Mouse (Mus musculus) hindbrain, embryonic 14.5 days (tissue): Measurements from ENCODE around the gene Ipo8. TPM values are rescaled to one million over a fixed set of nuclear protein-coding genes. Genes with fewer than 3 reads are reported as not detected.

Experiments used
- ATAC-seq: fragments of 200-750 bp; cut with Nextera tagmentation; 2 replicates; pipeline ENCODE4 v1.8.0; 2017; ENCODE audit warnings: moderate number of reproducible peaks, mild to moderate bottlenecking, moderate TSS enrichment, moderate library complexity; ENCODE audit not compliant: low FRiP score
- DNase-seq: peaks from one replicate; pipeline ENCODE4 v3.0.0-alpha.2; 2015; ENCODE audit warnings: low spot score
- H3K27ac ChIP-seq: fragments of 300-500 bp; sonication (generic); 2 replicates; pipeline ENCODE4 v1.5.1; 2014; ENCODE audit warnings: mild to moderate bottlenecking, moderate library complexity
- H3K27me3 ChIP-seq: fragments of 300-500 bp; sonication (generic); 2 replicates; pipeline ENCODE4 v1.6.1; 2014; ENCODE audit warnings: mild to moderate bottlenecking, low read length, mixed read lengths; ENCODE audit not compliant: control insufficient read depth, insufficient read depth
- H3K36me3 ChIP-seq: fragments of 300-500 bp; sonication (generic); replicated peaks from 2 replicates; pipeline ENCODE4 v1.6.1; 2014; ENCODE audit not compliant: control insufficient read depth, insufficient read depth
- H3K4me1 ChIP-seq: fragments of 300-500 bp; sonication (generic); replicated peaks from 2 replicates; pipeline ENCODE4 v1.6.1; 2014; ENCODE audit warnings: antibody characterized with exemption, low read length, mixed read lengths; ENCODE audit not compliant: control insufficient read depth, insufficient read depth
- H3K4me2 ChIP-seq: fragments of 300-500 bp; sonication (generic); replicated peaks from 2 replicates; pipeline ENCODE4 v1.6.1; 2014; ENCODE audit warnings: mild to moderate bottlenecking, moderate library complexity
- H3K4me3 ChIP-seq: fragments of 300-500 bp; sonication (generic); replicated peaks from 2 replicates; pipeline ENCODE4 v1.5.1; 2014; ENCODE audit warnings: mild to moderate bottlenecking, low read length
- H3K9ac ChIP-seq: fragments of 300-500 bp; sonication (generic); 2 replicates; pipeline ENCODE4 v1.6.1; 2014
- H3K9me3 ChIP-seq: fragments of 300-500 bp; sonication (generic); 2 replicates; pipeline ENCODE4 v1.6.1; 2016; ENCODE audit warnings: low read length; ENCODE audit not compliant: control insufficient read depth
- WGBS: fragments of 180-500 bp; shearing (Covaris S2); extraction: QIAGEN DNeasy Blood & Tissue Kit; methylation state at CpG from one replicate; pipeline ENCODE4 v1.1.7; 2014; 5-methylcytosine and 5-hydroxymethylcytosine counted together
- polyA plus RNA-seq: library from polyadenylated mRNA; unstranded; fragments of >200 nt; fragmentation: Nextera tagmentation; extraction: Ambion mirVana; gene quantifications from 2 replicates; pipeline ENCODE4 v1.2.1, GENCODE M21; 2014

Gene Ipo8
- polyA plus RNA-seq, 1 experiment from 2014 or later: 15.5 TPM

- Histone ChIP-seq H3K4me3 (no peak overlapping the region), H3K4me2 (no peak overlapping the region), H3K9me3 (no peaks in the 10 kb centered on the region), H3K4me1 (no peaks in the 10 kb centered on the region), H3K27me3 (no peaks in the 10 kb centered on the region), H3K27ac (no peak overlapping the region), H3K9ac (no peak overlapping the region), H3K36me3 (peaks cover 83% of the 10 kb centered on the region)
- no peak for ATAC-seq
- 90% methylated on average over 5 of the region's 5 CpGs for WGBS
- no peak for DNase-seq
Observed at GRCm38 (mm10) chr6:148816751-148817150, 14.5 kb downstream of the Ipo8 start.

GRCm38 (mm10) chr6:148811117-148811516 lies 20.1 kb downstream of the Ipo8 start:
- WGBS: 89% methylated on average over 2 of the region's 2 CpGs
- no peaks in the 10 kb centered on the region for H3K4me1 ChIP-seq
- no peak overlapping the region for H3K27ac ChIP-seq
- no peak overlapping the region for H3K4me2 ChIP-seq
- no peaks in the 10 kb centered on the region for H3K27me3 ChIP-seq
- no peak overlapping the region for H3K9ac ChIP-seq
- H3K4me3 ChIP-seq: no peak overlapping the region
- peaks cover 82% of the 10 kb centered on the region for H3K36me3 ChIP-seq
- ATAC-seq (no peak), DNase-seq (no peak)
- H3K9me3 ChIP-seq: no peaks in the 10 kb centered on the region

GRCm38 (mm10) chr6:148799773-148800172 lies 31.5 kb downstream of the Ipo8 start:
- DNase-seq (no peak), ATAC-seq (no peak)
- Histone ChIP-seq H3K4me2 (no peak overlapping the region), H3K4me3 (no peak overlapping the region), H3K27ac (no peak overlapping the region), H3K9ac (no peak overlapping the region), H3K4me1 (no peaks in the 10 kb centered on the region), H3K9me3 (no peaks in the 10 kb centered on the region), H3K36me3 (peaks cover 78% of the 10 kb centered on the region), H3K27me3 (no peaks in the 10 kb centered on the region)
- WGBS: 82% methylated on average over 4 of the region's 4 CpGs

- Histone ChIP-seq H3K4me3 (no peak overlapping the region), H3K4me1 (no peaks in the 10 kb centered on the region), H3K27ac (no peak overlapping the region), H3K9me3 (no peaks in the 10 kb centered on the region), H3K27me3 (no peaks in the 10 kb centered on the region), H3K36me3 (peaks cover 64% of the 10 kb centered on the region), H3K9ac (no peak overlapping the region), H3K4me2 (no peak overlapping the region)
- ATAC-seq: no peak
- DNase-seq: no peak
- 93% methylated on average over 2 of the region's 2 CpGs for WGBS
Observed at GRCm38 (mm10) chr6:148795145-148795544, 36.1 kb downstream of the Ipo8 start.

GRCm38 (mm10) chr6:148789010-148789673 lies 42.1 kb downstream of the Ipo8 start:
- Histone ChIP-seq H3K27me3 (no peaks in the 10 kb centered on the region), H3K9ac (no peak overlapping the region), H3K4me2 (no peak overlapping the region), H3K27ac (no peak overlapping the region), H3K9me3 (no peaks in the 10 kb centered on the region), H3K4me1 (no peaks in the 10 kb centered on the region), H3K4me3 (no peak overlapping the region), H3K36me3 (peaks cover 74% of the 10 kb centered on the region)
- ATAC-seq (no peak), DNase-seq (no peak)
- 83% methylated on average over 9 of the region's 9 CpGs for WGBS

- Histone ChIP-seq H3K9me3 (no peaks in the 10 kb centered on the region), H3K4me1 (no peaks in the 10 kb centered on the region), H3K4me2 (no peak overlapping the region), H3K4me3 (no peak overlapping the region), H3K27me3 (no peaks in the 10 kb centered on the region), H3K9ac (no peak overlapping the region), H3K36me3 (peaks cover 78% of the 10 kb centered on the region), H3K27ac (no peak overlapping the region)
- 90% methylated on average over 5 of the region's 5 CpGs for WGBS
- no peak for ATAC-seq
- no peak for DNase-seq
Observed at GRCm38 (mm10) chr6:148786186-148786585, 45.1 kb downstream of the Ipo8 start.

GRCm38 (mm10) chr6:148784418-148784817 lies 46.8 kb downstream of the Ipo8 start:
- Histone ChIP-seq H3K4me3 (no peak overlapping the region), H3K27me3 (no peaks in the 10 kb centered on the region), H3K9ac (no peak overlapping the region), H3K9me3 (no peaks in the 10 kb centered on the region), H3K36me3 (peaks cover 85% of the 10 kb centered on the region), H3K27ac (no peak overlapping the region), H3K4me2 (no peak overlapping the region), H3K4me1 (no peaks in the 10 kb centered on the region)
- DNase-seq: no peak
- 92% methylated on average over 9 of the region's 9 CpGs for WGBS
- ATAC-seq: no peak

- no peak for ATAC-seq
- DNase-seq: no peak
- no peak overlapping the region for H3K27ac ChIP-seq
- H3K9ac ChIP-seq: no peak overlapping the region
- no peak overlapping the region for H3K4me3 ChIP-seq
- H3K4me2 ChIP-seq: no peak overlapping the region
- H3K36me3 ChIP-seq: peaks cover 86% of the 10 kb centered on the region
- WGBS: 98% methylated on average over 2 of the region's 2 CpGs
- H3K9me3 ChIP-seq: no peaks in the 10 kb centered on the region
- H3K4me1 ChIP-seq: no peaks in the 10 kb centered on the region
- H3K27me3 ChIP-seq: no peaks in the 10 kb centered on the region
Observed at GRCm38 (mm10) chr6:148776236-148776635, 55.0 kb downstream of the Ipo8 start.

GRCm38 (mm10) chr6:148771423-148771822 lies 59.8 kb downstream of the Ipo8 start:
- no peak overlapping the region for H3K9ac ChIP-seq
- no peak overlapping the region for H3K4me2 ChIP-seq
- H3K4me1 ChIP-seq: no peaks in the 10 kb centered on the region
- DNase-seq: no peak
- WGBS: 82% methylated on average over 3 of the region's 3 CpGs
- peaks cover 58% of the 10 kb centered on the region for H3K36me3 ChIP-seq
- H3K4me3 ChIP-seq: no peak overlapping the region
- H3K27me3 ChIP-seq: no peaks in the 10 kb centered on the region
- 0 out of 2 replicates have a peak, but pooled peaks cover 5% of the 10 kb centered on the region for H3K9me3 ChIP-seq
- ATAC-seq: no peak
- H3K27ac ChIP-seq: no peak overlapping the region

GRCm38 (mm10) chr6:148768419-148768818 lies 62.8 kb downstream of the Ipo8 start:
- no peak for DNase-seq
- Histone ChIP-seq H3K27ac (no peak overlapping the region), H3K4me1 (no peaks in the 10 kb centered on the region), H3K4me3 (no peak overlapping the region), H3K27me3 (no peaks in the 10 kb centered on the region), H3K9me3 (0 out of 2 replicates have a peak, but pooled peaks cover 5% of the 10 kb centered on the region), H3K36me3 (peaks cover 31% of the 10 kb centered on the region), H3K9ac (no peak overlapping the region), H3K4me2 (no peak overlapping the region)
- WGBS: 79% methylated on average over 12 of the region's 12 CpGs
- no peak; the same call in 1 of the 2 replicates for ATAC-seq
